Mouse (Mus musculus) forebrain, embryonic 10.5 days (tissue): ENCODE results near the gene Nat8f4. TPM values are rescaled to one million over a fixed set of nuclear protein-coding genes. Genes with fewer than 3 reads are reported as not detected.
"Not testable (repeated sequence)": the region's sequence is repeated elsewhere in the genome, so short reads cannot be mapped to it uniquely, and the experiment has no call there.

ENCODE experiments used
- DNase-seq: peaks from one replicate; pipeline ENCODE4 v3.0.0-alpha.2; 2017; ENCODE audit warnings: low spot score; ENCODE audit errors: extremely low spot score
- H3K27ac ChIP-seq: fragments of 300-500 bp; sonication (generic); 2 replicates; pipeline ENCODE4 v1.5.1; 2016; ENCODE audit warnings: mild to moderate bottlenecking
- H3K27me3 ChIP-seq: fragments of 300-500 bp; sonication (generic); 2 replicates; pipeline ENCODE4 v1.6.1; 2016; ENCODE audit warnings: mild to moderate bottlenecking; ENCODE audit not compliant: poor library complexity, severe bottlenecking
- H3K36me3 ChIP-seq: fragments of 300-500 bp; sonication (generic); replicated peaks from 2 replicates; pipeline ENCODE4 v1.6.1; 2016; ENCODE audit warnings: mild to moderate bottlenecking, moderate library complexity
- H3K4me1 ChIP-seq: fragments of 300-500 bp; sonication (generic); 2 replicates; pipeline ENCODE4 v1.6.1; 2016
- H3K4me3 ChIP-seq: fragments of 300-500 bp; sonication (generic); 2 replicates; pipeline ENCODE4 v1.5.1; 2016; ENCODE audit warnings: mild to moderate bottlenecking, moderate library complexity
- H3K9me3 ChIP-seq: fragments of 300-500 bp; sonication (generic); 2 replicates; pipeline ENCODE4 v1.6.1; 2016; ENCODE audit warnings: mild to moderate bottlenecking, moderate library complexity
- WGBS: fragments of 180-500 bp; shearing (Covaris S2); methylation state at CpG from one replicate; pipeline ENCODE4 v1.1.7; 2016; 5-methylcytosine and 5-hydroxymethylcytosine counted together
- polyA plus RNA-seq: library from polyadenylated mRNA; unstranded; fragments of >200 nt; fragmentation: Nextera tagmentation; extraction: Ambion mirVana; gene quantifications from 2 replicates; pipeline ENCODE4 v1.2.1, GENCODE M21; 2016

The Nat8f4 gene
- polyA plus RNA-seq, 1 experiment from 2014 or later: 6.7 TPM

DNA sequence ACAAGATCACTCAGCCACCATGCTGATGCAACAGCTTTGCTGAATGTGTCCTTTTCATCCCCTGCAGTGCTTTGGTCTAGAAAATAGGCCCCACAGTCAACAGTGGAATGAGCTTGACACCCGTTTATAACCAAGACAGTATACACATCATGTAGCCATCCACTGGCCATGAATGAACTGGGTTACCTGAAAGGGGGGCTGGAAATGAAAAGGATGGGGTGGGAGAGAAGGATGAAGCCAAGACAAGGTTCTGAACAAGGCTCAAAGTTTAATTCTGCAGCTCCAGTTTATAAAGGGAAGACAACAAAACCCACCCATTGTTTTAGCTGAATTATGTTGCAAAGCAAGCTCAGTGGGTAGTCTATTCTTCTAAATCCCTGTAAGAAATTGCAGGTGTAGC is 20.4 kb downstream of the Nat8f4 start:
- 83% methylated on average over 1 of the region's 1 CpGs for WGBS
- DNase-seq: no peak
- peaks cover 25% of the 10 kb centered on the region for H3K9me3 ChIP-seq
- H3K4me3 ChIP-seq: no peak overlapping the region
- H3K4me1 ChIP-seq: no peaks in the 10 kb centered on the region
- H3K27me3 ChIP-seq: no peaks in the 10 kb centered on the region
- no peak overlapping the region for H3K27ac ChIP-seq
- H3K36me3 ChIP-seq: no peaks in the 10 kb centered on the region

DNA sequence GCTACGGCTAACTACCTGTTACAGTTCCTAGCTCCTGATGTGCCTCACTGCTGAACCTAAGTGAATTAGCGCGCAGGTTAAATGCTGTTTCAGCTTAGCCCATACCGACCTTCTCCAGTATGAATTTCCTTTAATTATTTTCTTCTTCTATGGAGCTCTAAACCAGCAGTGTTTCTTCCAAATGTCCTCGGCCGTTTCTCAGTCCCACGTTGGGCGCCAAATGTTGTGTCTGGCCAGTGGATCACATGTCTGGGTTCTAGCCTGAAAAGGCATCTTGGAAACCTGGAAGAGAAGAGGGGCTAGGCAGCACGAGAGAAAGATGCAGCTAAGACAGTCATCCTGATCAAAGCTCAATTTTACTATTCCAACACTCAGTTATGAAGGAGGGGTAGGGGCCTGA is 21.4 kb downstream of the Nat8f4 start:
- H3K9me3 ChIP-seq: peaks cover 25% of the 10 kb centered on the region
- H3K27ac ChIP-seq, DNase-seq, H3K4me1 ChIP-seq, H3K4me3 ChIP-seq, H3K36me3 ChIP-seq, H3K27me3 ChIP-seq: not testable (repeated sequence)
- WGBS: 94% methylated on average over 9 of the region's 9 CpGs

DNA sequence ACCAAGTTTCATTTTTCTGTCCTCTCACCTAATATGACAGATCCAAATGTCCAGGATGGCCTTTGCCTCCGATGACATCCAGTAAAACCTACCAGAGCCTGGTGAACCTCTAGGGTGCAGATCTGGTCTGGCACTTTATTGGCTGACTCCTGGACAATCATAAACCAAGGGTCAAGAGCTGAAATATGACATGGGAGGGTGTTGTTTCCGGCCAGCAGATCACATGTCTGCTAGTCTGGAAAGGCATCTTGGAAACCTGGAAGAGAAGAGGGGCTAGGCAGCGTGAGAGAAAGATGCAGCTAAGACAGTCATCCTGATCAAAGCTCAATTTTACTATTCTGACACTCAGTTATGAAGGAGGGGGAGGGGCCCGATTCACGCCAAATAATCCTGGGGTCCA is 35.7 kb downstream of the Nat8f4 start, which contains the start of gene Nat8f2:
Gene Nat8f2, minus strand, starts transcription at position 153 of the 400 bp plus-strand sequence.
- 87% methylated on average over 5 of the region's 5 CpGs for WGBS
- DNase-seq, H3K27me3 ChIP-seq: not testable (repeated sequence)

DNA sequence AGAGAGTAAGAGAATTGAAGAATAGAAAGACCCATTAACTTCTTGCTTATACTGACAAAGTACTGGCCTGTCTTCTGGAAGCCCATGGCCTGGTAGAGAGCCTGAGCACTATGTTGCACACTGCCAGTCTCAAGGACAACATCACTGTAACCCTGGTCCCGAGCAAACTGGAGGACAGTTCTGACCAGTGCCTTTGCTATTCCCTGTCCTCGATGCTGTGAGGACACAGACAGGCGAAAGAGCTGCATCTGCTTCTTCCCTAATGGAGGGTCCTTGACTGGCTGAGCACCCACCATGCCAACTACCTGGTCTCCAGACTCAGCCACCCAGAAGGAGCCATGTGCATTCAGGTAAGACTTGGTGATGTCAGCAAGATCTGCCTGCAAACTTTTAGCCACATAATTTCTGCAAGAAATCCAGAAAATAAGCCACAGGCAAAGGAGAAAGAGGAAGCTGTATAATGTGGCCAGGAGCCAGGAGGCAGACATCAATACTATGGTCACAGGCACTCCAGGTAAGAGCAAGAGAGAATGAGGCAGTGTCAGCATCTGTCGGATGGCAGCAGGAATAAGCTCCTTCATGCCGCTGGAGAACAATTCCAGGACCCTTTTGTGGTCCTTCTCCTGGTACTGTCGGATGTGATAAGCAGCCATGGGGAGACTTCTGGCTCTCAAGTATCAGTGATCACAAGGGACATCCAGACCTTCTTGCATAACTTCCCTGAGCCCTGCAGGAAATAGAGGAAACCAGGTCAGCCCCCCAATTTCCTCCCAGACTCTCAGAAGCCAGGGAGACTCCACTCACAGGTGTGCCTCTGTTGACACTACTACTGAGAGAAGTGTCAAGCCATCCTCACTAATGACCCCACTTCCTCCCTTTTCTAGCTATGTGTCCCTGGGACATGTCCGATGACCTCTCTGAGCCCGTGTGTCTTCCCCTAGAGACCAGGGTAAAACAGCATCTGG is 36.7 kb downstream of the Nat8f4 start:
- no peaks in the 10 kb centered on the region for H3K9me3 ChIP-seq
- H3K36me3 ChIP-seq: no peaks in the 10 kb centered on the region
- no peak for DNase-seq
- H3K4me3 ChIP-seq: no peak overlapping the region
- WGBS: 79% methylated on average over 8 of the region's 8 CpGs
- H3K27me3 ChIP-seq: no peaks in the 10 kb centered on the region
- no peak overlapping the region for H3K27ac ChIP-seq
- H3K4me1 ChIP-seq: no peaks in the 10 kb centered on the region; the same call in 1 of the 2 replicates

More for the DNA sequence above, 35.7 kb downstream of the Nat8f4 start, which contains the start of gene Nat8f2:
- not testable (repeated sequence) for H3K9me3 ChIP-seq, H3K4me1 ChIP-seq, H3K4me3 ChIP-seq, H3K27ac ChIP-seq, H3K36me3 ChIP-seq

DNA sequence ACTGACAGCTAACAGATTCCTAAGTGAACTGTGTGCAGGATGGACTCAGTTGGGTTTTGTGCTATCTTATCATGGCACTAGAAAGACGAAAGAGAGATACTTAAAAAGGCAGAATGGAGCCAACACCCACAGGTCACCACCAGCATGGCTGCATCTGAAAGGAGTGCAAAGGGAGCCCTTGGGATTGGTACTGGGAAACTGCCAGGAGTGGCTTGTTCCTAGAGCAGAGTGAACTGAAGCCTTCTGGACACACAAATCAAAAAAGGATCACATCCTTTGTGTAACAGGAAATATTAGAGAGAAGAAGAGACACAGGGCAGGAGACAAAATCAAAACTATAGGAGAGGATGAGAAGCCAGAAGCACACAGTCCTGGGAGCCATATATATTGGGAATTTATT is 37.7 kb downstream of the Nat8f4 start:
- H3K27ac ChIP-seq, H3K9me3 ChIP-seq, H3K36me3 ChIP-seq, H3K27me3 ChIP-seq, H3K4me3 ChIP-seq, DNase-seq, H3K4me1 ChIP-seq: not testable (repeated sequence)
- 62% methylated on average over 1 of the region's 1 CpGs for WGBS

DNA sequence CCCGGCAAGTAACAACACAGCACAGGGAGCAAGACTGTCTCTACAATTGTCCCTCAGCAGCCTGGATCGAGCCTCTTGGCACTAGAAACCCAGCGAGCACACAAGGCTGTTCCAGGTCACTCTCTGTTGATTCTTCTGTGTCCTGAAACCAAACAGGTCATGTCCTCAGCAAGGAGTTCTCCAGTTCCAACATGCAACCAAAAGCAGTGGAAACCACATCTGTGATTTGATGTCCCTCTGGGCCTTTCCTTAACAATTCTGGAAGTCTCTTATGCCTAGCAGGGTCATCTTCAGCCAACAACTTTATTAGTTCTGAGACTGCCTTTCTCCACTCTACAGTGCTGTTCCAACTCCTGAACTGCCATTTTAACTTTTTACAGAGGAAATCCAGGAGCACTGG is 38.5 kb downstream of the Nat8f4 start:
- not testable (repeated sequence) for H3K4me1 ChIP-seq, H3K27me3 ChIP-seq, H3K27ac ChIP-seq, H3K36me3 ChIP-seq, DNase-seq, H3K4me3 ChIP-seq, H3K9me3 ChIP-seq
- WGBS: 88% methylated on average over 3 of the region's 3 CpGs

DNA sequence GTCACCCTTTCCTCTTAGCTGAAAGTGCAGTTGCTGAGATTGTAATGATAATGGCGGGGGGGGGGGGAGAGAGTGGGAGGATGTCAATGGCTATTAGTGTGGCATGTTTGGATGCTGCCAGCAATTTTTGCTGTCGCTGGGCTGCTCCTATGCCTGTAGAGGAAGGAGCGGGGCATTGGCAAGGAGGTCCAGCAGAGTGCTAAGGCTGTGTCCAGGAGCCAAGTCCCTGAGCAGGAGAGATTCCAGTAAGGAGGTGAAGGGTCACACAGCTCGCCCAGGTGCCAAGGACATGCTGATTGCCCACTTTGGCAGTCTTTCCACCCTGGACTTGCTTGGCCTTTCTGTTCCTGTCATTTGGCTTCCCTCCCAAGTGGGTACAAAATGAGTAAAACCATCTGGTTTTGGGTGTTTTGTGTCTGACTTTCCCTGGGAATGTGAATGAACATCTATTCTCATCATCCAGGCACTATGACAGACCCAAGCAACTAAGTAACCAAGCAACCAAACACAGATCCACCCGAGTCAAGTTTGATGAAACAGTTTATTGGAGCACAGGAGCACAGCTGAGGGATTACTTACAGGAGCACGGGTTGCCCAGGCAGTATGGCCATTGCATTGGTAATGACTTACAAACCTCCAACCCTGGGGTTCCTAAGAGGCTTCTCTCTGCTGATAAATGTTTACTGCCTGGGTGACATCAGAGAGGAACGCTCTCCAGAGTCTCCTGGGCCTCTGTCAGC is 39.6 kb downstream of the Nat8f4 start:
- WGBS: 68% methylated on average over 6 of the region's 7 CpGs
- not testable (repeated sequence) for H3K36me3 ChIP-seq, H3K9me3 ChIP-seq, H3K4me3 ChIP-seq, H3K4me1 ChIP-seq, DNase-seq, H3K27ac ChIP-seq, H3K27me3 ChIP-seq

DNA sequence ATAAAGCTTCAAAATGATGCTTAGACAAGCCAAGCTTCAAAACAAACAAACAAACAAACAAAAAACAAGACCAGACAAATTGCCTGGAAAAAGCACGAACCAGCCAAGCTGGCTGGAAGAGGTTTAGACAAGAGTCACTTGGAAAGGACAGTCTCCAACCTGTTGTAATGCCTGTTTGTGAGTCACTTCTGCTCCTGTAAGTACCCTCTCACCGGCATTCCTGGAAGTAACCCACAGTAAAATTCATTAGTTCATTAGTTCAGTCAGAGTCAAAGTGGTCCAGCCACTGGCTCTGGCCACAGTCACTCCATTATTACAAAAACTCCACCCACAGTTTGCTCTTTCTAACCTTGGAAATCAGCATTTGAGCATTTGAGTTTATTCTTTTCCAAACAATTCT is 40.8 kb downstream of the Nat8f4 start:
- WGBS: 91% methylated on average over 2 of the region's 2 CpGs

DNA sequence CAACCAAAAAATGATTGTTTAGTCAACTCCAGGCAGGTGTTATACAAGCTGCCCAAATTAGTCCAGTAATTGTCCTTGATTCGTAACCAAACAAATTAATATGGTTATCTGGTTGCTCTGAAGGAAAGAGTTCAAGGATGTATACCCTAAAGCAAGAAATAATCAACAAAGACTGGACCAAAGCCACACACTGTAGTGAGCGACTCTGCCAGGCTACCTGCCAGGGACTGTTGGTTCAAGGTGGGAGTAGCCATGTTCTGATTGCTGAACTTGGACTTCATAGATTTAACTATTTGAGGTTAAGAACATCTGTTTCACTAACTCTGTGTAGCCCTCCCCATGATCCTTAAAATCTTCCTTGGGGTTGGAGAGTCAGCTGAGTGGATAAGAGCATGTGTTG is 41.5 kb downstream of the Nat8f4 start:
- Histone ChIP-seq H3K4me1 (no peaks in the 10 kb centered on the region), H3K27ac (no peak overlapping the region), H3K4me3 (no peak overlapping the region), H3K27me3 (no peaks in the 10 kb centered on the region), H3K9me3 (no peaks in the 10 kb centered on the region), H3K36me3 (no peaks in the 10 kb centered on the region)
- 91% methylated on average over 2 of the region's 2 CpGs for WGBS
- no peak for DNase-seq

More for the DNA sequence above, 40.8 kb downstream of the Nat8f4 start:
- DNase-seq: no peak
- no peaks in the 10 kb centered on the region for H3K9me3 ChIP-seq
- no peaks in the 10 kb centered on the region; the same call in 1 of the 2 replicates for H3K4me1 ChIP-seq
- H3K4me3 ChIP-seq: no peak overlapping the region
- no peaks in the 10 kb centered on the region for H3K36me3 ChIP-seq
- no peaks in the 10 kb centered on the region for H3K27me3 ChIP-seq
- no peak overlapping the region for H3K27ac ChIP-seq

DNA sequence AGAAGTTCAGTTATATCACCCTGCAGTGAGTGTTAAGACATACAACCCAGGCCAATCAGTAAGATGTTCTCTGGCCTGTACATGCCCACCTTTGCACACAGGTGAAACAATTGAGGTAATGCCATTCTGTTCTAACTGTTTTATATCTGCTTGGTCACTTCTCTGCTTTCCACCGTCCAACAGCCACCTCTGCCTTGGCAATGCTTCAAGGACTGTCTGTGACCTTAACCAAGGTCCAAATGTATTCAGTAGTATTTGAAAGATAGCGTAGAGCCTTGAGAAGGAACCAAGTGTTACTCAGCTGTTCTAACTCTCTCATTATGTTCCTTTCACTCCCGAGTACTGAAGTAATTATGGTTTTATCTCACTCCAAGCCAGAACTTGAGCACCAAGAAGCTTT is 42.1 kb downstream of the Nat8f4 start:
- Histone ChIP-seq H3K4me3 (no peak overlapping the region), H3K36me3 (no peaks in the 10 kb centered on the region), H3K27me3 (no peaks in the 10 kb centered on the region), H3K9me3 (no peaks in the 10 kb centered on the region), H3K27ac (no peak overlapping the region), H3K4me1 (no peaks in the 10 kb centered on the region)
- 85% methylated on average over 3 of the region's 3 CpGs for WGBS
- DNase-seq: no peak

DNA sequence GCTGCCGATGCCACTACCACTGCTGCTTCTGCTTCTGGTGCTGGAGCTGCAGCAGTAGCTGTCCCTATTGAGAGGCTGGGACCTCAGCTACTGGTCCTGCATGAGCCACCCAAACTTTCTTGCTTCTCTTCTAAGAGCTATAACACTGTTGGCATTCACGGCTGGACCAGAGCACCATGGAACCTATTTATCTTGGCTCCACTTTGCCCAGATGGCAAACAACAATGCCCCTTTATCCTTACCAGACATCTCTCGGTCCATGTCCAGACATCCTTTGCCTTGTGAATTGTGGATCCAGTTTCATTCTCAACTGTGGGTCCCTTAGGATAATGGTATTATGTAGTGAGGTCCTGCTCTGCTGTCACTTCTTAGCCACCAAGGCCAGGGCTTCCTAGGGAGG is 43.4 kb downstream of the Nat8f4 start:
- no peaks in the 10 kb centered on the region for H3K4me1 ChIP-seq
- DNase-seq: no peak
- H3K36me3 ChIP-seq: no peaks in the 10 kb centered on the region
- H3K9me3 ChIP-seq: no peaks in the 10 kb centered on the region
- H3K27me3 ChIP-seq: no peaks in the 10 kb centered on the region
- H3K4me3 ChIP-seq: no peak overlapping the region
- WGBS: 81% methylated on average over 3 of the region's 3 CpGs
- H3K27ac ChIP-seq: no peak overlapping the region

DNA sequence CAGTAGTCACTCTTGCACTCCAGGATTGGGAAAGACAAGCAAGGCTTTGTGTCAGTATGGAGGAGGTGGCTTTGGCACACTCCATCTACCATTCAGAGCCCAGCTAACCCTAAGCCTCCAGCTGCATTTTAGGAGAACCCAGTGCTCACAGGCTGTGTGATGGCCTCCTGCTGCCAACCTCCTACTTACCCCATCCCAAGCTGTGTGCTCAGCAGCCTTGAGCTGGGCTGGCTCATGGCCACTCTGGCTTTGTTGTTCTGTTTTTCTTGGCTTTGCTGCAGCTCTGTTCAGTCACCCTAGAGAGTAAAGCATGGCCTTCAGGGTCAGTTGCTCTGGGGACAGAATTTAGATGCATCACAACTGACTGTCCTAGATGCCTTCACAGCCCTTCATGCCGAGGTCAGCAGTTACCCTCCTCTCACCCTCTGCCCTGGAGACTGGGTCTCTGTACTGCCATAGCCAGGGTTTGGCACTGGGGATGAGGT is 48.4 kb downstream of the Nat8f4 start:
- DNase-seq: no peak
- H3K4me3 ChIP-seq: no peak overlapping the region
- no peak overlapping the region for H3K27ac ChIP-seq
- H3K9me3 ChIP-seq: no peaks in the 10 kb centered on the region
- H3K27me3 ChIP-seq: no peaks in the 10 kb centered on the region
- H3K36me3 ChIP-seq: no peaks in the 10 kb centered on the region
- 82% methylated on average over 1 of the region's 1 CpGs for WGBS
- H3K4me1 ChIP-seq: 0 out of 2 replicates have a peak, but pooled peaks cover 3% of the 10 kb centered on the region

DNA sequence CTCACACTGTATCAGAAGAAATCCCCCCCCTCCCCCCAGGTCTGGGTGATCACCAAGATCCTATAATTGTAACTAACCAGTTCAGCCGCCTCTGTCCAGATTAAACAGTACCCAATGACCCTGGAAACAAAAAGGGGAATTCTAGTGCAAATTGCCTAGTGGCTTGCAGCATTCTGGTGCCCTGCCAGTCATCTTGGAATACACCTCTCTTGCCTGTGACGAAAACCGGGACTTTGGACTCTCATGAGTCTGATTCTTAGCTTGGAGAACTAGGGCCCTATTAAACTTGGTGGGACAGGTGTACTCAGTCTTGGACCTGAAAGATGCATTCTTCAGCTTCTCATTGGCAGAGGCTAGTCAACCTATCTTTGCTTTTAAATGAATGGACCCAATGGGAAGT is 51.2 kb downstream of the Nat8f4 start:
- Histone ChIP-seq H3K27me3 (no peaks in the 10 kb centered on the region), H3K4me1 (peaks cover 16% of the 10 kb centered on the region), H3K9me3 (no peaks in the 10 kb centered on the region), H3K4me3 (no peak overlapping the region), H3K36me3 (no peaks in the 10 kb centered on the region), H3K27ac (no peak overlapping the region)
- 76% methylated on average over 3 of the region's 3 CpGs for WGBS
- DNase-seq: no peak
